Comparison of ENCODE assay signal across 7 mouse cellular contexts in genomic region chr8:120335262-120336086, GRCm38 (mm10).
DNase-seq lines count a peak whose midpoint lies in the region; ATAC-seq and TF ChIP-seq lines count a peak whose summit lies in the region.

No protein-coding gene starts in this region.

- H3K4me2 ChIP-seq in hindbrain, postnatal 0 days (ENCODE audit: low read depth, low read length) = peak overlapping the region; percentile 24; the same call in 1 of the 2 replicates

- peak overlapping the region; percentile 77 for H3K4me3 ChIP-seq in E14TG2a.4 (replicated peaks; ENCODE audit: low read length)
- peak overlapping the region; percentile 43 for H3K4me3 ChIP-seq in embryonic facial prominence, embryonic 10.5 days
- H3K4me3 ChIP-seq in hindbrain, postnatal 0 days (ENCODE audit: low read length) = no peak overlapping the region

- H3K4me1 ChIP-seq in E14TG2a.4 (replicated peaks; ENCODE audit: low read depth, low read length) = peaks cover 92% of the 10 kb centered on the region
- peaks cover 95% of the 10 kb centered on the region for H3K4me1 ChIP-seq in embryonic facial prominence, embryonic 10.5 days
- H3K4me1 ChIP-seq in hindbrain, postnatal 0 days (ENCODE audit: insufficient read depth, low read length) = peaks cover 19% of the 10 kb centered on the region

- H3K27me3 ChIP-seq in E14TG2a.4 (ENCODE audit: insufficient read depth, low read length) = no peaks in the 10 kb centered on the region
- H3K27me3 ChIP-seq in embryonic facial prominence, embryonic 10.5 days (replicated peaks; ENCODE audit: low read depth, poor library complexity, severe bottlenecking) = peaks cover 35% of the 10 kb centered on the region
- H3K27me3 ChIP-seq in hindbrain, postnatal 0 days (ENCODE audit: insufficient read depth, low read length) = no peaks in the 10 kb centered on the region
- no peaks in the 10 kb centered on the region for H3K27me3 ChIP-seq in splenic B cell, adult 2 months (ENCODE audit: control insufficient read depth, insufficient read depth, low read length, poor library complexity, severe bottlenecking)

- peaks cover 9% of the 10 kb centered on the region for H3K9me3 ChIP-seq in E14TG2a.4 (ENCODE audit: low read length)
- no peaks in the 10 kb centered on the region for H3K9me3 ChIP-seq in embryonic facial prominence, embryonic 10.5 days
- no peaks in the 10 kb centered on the region for H3K9me3 ChIP-seq in hindbrain, postnatal 0 days (ENCODE audit: low read length)

- H3K27ac ChIP-seq in embryonic facial prominence, embryonic 10.5 days (replicated peaks) = peak overlapping the region; percentile 86
- peak overlapping the region; percentile 63 for H3K27ac ChIP-seq in hindbrain, postnatal 0 days

- DNase-seq in 3T3-L1 (ENCODE audit: low read depth, low spot score) = peak; percentile 13
- peak; percentile 61 for DNase-seq in embryonic facial prominence, embryonic 10.5 days (ENCODE audit: low spot score)
- DNase-seq in hindbrain, postnatal 0 days (ENCODE audit: low spot score) = peak; percentile 61
- DNase-seq in splenic B cell, adult 2 months (ENCODE audit: low read depth, low spot score) = peak; percentile 79
- no peak for DNase-seq in right cerebral cortex, postnatal 10 days (ENCODE audit: low spot score in 2 of 2)

- under 1% methylated on average over 17 of the region's 17 CpGs for WGBS in embryonic facial prominence, embryonic 10.5 days
- WGBS in hindbrain, postnatal 0 days = 5% methylated on average over 17 of the region's 17 CpGs

- TF ChIP-seq CTCF in E14TG2a.4 (conservative IDR thresholded peaks at IDR 0.05; ENCODE audit: low read length) = no peak
- no peak for TF ChIP-seq CTCF in hindbrain, postnatal 0 days (IDR thresholded peaks at IDR 0.05; ENCODE audit: low read depth)

- peak; percentile 30 for ATAC-seq in hindbrain, postnatal 0 days
- ATAC-seq in megakaryocyte progenitor cell, adult 5-6 weeks (replicated peaks; ENCODE audit: poor library complexity) = peak; percentile 37

- H3K9ac ChIP-seq in hindbrain, postnatal 0 days (replicated peaks; ENCODE audit: low read length) = peak overlapping the region; percentile 35

- H3K36me3 ChIP-seq in E14TG2a.4 (ENCODE audit: insufficient read depth, low read length) = no peaks in the 10 kb centered on the region
- H3K36me3 ChIP-seq in embryonic facial prominence, embryonic 10.5 days (replicated peaks) = peaks cover 8% of the 10 kb centered on the region; the same call in 1 of the 2 replicates
- H3K36me3 ChIP-seq in hindbrain, postnatal 0 days (ENCODE audit: insufficient read depth, low read length) = no peaks in the 10 kb centered on the region
- H3K36me3 ChIP-seq in splenic B cell, adult 2 months (ENCODE audit: control insufficient read depth, insufficient read depth, low read length, poor library complexity, severe bottlenecking) = no peaks in the 10 kb centered on the region

Comparison
In these comparisons a context has a peak if more than half of its experiments do, and no peak if none do; other contexts are left out.
1. DNase-seq: peak in 3T3-L1 (single experiment), embryonic facial prominence, embryonic 10.5 days (single experiment), hindbrain, postnatal 0 days (single experiment) and splenic B cell, adult 2 months (single experiment); none in right cerebral cortex, postnatal 10 days (0 of 2).